Mouse (Mus musculus): ENCODE measurements around the gene Pms2. TPM values are rescaled to one million over a fixed set of nuclear protein-coding genes. Genes with fewer than 3 reads are reported as not detected.
A peak's percentile ranks its signal among the peaks of the same experiment; 100 is the strongest.

Pms2 gene
- total RNA-seq, 4 experiments from 2014 or later: 2.7 to 5.1 (median 3.6) TPM

- DNase-seq (ENCODE audit: low spot score): no peak
Measured at GRCm38 (mm10) chr5:143932831-143933230, 23.1 kb downstream of the Pms2 start, which contains the start of gene Rsph10b. Rsph10b (plus strand) TSS chr5:143933035.

- no peak for DNase-seq (ENCODE audit: low spot score)
Measured at GRCm38 (mm10) chr5:143933414-143933813, 23.6 kb downstream of the Pms2 start.

GRCm38 (mm10) chr5:143933875-143934274 is 24.1 kb downstream of the Pms2 start:
- DNase-seq (ENCODE audit: low spot score): no peak

- DNase-seq (ENCODE audit: low spot score): no peak
Measured at GRCm38 (mm10) chr5:143936156-143936555, 26.4 kb downstream of the Pms2 start.

GRCm38 (mm10) chr5:143941588-143941987 is 31.8 kb downstream of the Pms2 start:
- no peak for DNase-seq (ENCODE audit: low spot score)

DNA sequence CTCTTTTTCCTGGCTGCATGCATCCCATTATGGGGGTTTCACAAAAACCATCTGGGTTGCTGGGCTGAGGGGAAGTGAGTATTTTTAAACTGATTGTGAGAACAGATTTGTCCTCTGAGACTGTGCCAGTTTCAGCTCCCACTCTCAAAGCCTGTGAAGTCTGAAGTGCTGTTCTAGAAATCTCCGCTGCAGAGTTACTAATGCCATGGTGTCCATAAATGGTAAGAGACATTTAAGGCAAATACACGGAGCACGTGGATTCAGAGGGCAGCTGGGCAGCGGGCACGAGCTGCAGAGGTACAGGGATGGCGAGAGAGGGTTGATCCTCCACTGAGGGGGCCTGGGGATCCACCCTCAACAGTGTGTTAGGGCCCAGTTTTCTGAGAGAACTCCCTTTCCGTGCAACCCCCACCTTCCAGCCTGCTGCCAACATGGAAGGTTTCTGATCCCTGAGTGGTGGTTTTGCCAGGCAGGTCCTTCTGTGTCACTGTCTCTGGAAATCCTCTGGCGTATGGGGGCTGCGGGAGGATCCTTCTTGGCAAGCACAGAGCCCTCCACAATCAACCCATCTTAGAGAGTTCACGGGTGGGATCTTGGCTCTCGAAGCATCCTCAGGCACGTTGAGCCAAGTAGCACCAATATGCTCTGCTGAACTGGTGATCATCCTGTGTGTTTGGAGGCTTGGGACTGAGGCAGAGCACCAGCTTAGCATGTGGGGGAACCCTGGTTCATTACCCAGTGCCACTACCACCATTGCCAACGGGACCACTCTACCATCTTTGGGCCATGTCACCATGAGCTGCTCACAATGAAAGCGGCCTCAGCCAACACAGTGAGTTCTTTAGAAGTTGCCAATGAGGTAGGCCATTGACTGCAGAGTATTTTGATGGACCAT is 33.7 kb downstream of the Pms2 start:
- no peak for DNase-seq (ENCODE audit: low spot score)

GRCm38 (mm10) chr5:143948361-143948760 is 38.6 kb downstream of the Pms2 start:
- no peak for DNase-seq (ENCODE audit: low spot score)

DNA sequence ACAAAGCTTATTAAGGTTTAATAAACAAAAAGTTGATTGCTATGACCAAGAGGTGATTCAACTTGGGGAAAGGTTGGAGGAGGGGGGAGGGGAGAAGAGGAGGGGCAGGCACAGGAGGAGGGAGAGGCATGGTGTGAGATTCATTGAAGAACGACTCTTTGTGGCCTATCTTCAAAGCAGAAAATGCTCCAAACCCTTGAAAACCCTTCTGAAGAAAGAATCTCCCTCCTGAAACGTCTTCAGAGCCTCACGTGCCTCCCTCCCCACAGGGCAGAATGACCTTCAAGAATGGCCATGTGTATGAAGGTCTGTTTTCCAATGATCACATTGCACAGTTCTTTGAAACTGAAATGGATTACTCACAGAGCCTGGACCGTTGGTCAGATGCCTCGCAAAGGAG is 40.3 kb downstream of the Pms2 start:
- DNase-seq (ENCODE audit: low spot score): no peak

- DNase-seq (ENCODE audit: low spot score): no peak
Measured at GRCm38 (mm10) chr5:143957101-143957500, 47.3 kb downstream of the Pms2 start.

DNA sequence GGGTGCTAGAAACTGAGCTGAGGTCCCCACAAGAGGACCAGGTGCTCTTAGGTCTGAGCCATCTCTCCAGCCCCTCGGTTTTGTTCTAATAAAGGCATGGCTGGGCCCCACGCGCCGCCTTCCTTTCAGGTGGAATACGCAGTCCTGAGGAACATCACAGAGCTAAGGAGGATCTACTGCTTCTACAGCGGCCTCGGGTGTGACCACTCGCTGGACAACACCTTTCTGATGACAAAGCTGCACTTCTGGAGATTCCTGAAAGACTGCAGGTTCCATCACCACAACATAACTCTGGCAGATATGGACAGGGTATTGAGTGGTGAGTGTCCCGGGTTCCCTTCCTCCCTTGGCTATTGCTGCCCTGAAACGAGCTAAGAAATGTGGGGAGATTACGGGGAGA is 49.8 kb downstream of the Pms2 start:
- DNase-seq (ENCODE audit: low spot score): no peak

DNA sequence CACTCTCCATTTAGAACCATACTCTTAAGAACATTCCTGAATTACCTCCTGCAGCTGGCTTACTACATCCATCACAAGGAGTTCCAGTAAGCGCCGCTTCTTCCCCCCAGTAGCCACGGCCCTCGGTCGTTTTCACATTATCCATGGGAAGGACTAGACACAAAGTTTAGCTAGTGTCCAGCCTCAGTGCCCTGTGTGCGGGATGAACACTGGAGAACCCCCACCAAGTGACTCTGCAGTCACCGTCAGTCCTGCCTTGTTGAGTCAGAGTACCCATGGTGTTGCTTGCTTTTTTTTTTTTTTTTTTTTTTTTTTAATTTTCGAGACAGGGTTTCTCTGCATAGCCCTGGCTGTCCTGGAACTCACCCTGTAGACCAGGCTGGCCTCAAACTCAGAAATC is 51.4 kb downstream of the Pms2 start:
- no peak for DNase-seq (ENCODE audit: low spot score)

DNA sequence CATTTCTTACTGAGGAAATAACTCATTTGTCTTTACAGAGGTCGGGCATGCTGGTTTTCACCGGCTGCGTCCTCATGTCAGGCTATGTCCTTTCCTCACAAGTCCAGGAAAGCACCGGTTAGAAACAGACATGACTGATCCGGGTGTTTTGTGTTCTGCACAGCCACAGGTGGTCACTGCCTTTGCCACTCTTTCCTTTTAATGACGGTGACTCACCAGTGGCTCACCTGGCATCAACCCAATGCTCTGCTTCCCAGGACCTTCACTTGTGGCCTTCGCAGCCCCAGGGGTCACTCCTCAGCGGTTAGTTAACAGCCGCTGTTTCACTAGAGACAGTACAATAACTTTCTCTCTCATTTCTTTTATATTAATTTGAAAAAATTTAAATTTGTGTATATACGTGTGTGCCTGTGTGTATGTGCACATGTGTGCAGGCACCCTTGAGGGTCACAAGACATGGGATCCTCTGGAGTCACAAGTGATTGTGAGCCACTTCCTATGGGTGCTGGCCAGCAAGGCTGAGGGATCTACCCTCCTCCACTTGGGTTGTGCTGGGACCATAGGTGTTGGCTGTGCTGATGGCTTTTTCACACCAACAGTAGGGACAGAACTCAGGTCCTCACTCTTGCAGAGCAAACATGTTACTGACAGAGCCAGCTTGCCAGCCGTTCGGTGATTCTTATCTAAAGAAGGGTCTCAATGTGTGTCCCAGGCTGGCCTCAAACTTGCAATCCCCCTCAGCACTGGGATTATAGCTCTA is 56.0 kb downstream of the Pms2 start:
- no peak for DNase-seq (ENCODE audit: low spot score)

GRCm38 (mm10) chr5:143966671-143967070 is 56.9 kb downstream of the Pms2 start:
- no peak for DNase-seq (ENCODE audit: low spot score)

DNA sequence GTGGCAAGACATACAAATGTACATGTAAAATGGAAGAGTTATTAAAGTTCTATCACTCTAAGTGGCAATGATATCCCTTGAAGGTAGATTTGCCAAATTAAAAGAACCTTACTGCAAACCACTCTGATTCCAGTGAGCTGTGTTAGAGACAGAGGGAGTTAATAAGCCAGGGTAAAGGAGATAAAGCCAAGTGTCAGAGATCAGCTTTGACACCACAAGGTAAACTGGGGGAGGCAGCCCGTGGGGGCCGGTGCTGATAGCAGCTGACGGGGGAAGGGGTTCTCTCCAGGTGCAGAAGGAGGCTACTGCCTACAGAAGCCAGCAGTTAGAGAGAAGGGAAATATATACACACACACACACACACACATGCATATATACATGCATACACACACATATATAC is 62.9 kb downstream of the Pms2 start:
- no peak for DNase-seq (ENCODE audit: low spot score)

- DNase-seq (ENCODE audit: low spot score): peak; percentile 60
Measured at GRCm38 (mm10) chr5:143974931-143975630, 65.3 kb downstream of the Pms2 start.

DNA sequence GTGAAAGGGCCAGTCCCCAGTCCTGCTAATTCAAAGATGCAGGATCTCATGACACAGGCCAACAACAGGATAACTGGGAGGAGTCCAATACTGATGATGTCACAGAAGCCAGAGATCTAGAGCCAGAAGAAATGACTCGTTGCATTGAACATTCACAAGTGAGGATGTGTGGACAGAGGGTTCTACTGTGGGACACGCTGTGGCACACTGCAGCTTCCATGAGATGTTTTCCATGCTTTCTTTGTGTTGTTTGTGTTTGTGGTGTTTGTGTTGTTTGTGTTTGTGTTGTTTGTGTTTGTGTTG is 65.8 kb downstream of the Pms2 start:
- DNase-seq (ENCODE audit: low spot score): no peak

DNA sequence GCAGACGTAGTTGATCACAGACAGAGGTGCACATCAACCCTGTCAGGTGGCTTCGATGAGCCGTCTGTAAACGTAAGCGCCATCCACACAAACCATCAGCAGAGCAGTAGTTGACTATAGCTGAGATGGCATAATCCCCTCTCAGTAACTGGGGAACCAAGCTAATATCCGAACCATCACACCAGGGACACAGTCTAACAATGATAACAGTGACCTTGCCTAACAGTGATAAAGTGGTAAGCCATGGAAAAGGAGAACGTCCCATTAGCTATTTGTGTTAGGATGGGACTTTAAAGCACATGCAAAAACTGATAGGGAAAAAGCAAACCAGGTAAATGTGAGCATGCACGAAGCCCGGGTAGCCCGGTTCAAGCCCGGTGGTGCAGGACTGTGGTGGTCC is 66.5 kb downstream of the Pms2 start:
- DNase-seq (ENCODE audit: low spot score): no peak

- no peak for DNase-seq (ENCODE audit: low spot score)
Measured at GRCm38 (mm10) chr5:143976726-143977431, 67.1 kb downstream of the Pms2 start.

GRCm38 (mm10) chr5:143980858-143981257 is 71.1 kb downstream of the Pms2 start:
- no peak for DNase-seq (ENCODE audit: low spot score)

DNA sequence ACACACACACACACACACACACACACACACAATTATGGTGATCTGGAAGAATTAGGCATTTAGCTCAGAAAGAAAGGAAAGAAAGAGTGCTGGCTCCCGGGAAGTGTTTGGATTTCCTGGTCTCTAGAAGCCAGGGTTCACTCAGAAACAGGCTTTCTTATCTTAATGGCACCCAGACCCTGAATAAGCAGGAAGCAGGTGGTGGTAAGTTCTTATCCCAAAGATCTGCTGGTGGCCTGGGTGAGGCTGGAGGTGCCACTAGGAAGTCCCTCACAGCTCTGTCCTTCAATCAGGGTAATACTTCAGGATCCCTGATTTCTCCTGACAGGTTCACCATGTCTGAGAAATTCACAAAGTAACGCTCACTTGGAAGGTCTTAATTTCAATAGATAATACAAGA is 72.6 kb downstream of the Pms2 start:
- DNase-seq (ENCODE audit: low spot score): no peak

Data from heart, adult 8-10 months (tissue).